Mouse (Mus musculus): ENCODE data around the gene Morc4. TPM values are rescaled to one million over a fixed set of nuclear protein-coding genes. Genes with fewer than 3 reads are reported as not detected.

The Morc4 gene
- total RNA-seq (2023) = 1 to 10 TPM in 1 of 2 experiments, under 1 TPM in 1; 0.82 to 1.1 TPM

GRCm38 (mm10) chrX:139870938-139871791 lies at the start of gene Morc4:
Gene Morc4 (minus strand): TSS chrX:139871677.

DNA sequence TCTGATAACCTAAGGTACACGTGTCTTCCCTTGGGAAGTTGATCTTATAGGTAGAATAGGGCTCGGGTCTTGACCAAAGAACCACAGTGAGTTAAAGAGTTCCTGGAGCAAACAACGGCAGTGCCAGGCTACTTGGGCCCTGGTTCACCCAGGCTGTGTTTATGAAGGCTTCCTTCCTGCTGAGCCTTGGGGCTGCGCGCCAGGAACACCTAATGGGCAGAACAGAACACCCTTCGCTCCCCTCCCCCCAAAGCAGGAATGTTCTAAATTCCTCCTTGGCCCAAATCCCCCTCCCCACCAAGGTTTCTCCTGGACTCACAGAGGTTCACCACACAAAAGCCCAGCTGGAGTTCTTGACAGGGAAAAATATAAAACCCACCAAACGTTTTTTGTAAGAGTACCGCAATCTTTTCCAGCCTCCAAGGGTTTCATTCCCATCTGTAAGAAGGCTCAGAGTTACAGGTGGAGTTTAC lies 71.0 kb downstream of the Morc4 start, which contains the start of gene Cldn2:
Gene Cldn2, plus strand, starts transcription at position 423 of the 473 bp plus-strand sequence.

DNA sequence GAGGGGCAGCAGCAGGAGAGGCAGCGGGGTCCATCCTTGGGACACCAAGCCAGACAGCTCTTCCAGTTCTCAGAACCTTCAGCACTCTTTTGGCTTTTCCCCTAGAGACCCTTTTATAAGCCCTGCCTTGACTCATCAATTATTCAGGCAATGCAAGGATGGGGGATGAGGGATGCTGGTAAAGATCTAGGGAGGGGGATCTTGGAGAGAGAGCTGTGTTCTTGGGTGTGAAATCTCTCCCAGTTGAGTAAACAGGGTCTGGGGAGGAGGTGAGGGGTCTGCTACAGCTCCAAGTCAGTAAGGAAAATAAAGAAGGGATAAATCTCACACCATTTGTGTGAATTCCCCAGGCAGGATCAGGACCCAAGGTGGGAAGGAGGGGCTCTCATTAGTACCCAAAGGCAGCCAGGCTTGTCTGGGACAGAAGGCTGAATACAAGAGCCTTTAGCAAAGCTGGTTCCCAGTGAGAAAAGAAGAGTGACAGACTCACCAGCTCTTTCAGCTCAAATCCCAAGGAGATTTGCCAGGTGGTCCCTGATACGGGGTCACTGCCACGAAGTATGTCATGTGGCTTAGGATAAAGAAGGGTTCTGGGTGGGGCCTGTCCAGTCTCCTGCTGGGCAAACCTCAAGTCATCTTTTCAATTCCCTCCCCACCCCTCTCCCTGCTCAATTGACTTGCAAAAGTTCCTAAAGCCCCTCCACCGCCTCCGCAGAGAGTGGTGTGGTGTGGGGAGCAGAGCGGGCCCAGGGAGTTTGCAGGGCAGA lies 89.0 kb downstream of the Morc4 start, which contains the start of gene Ripply1:
Gene Ripply1, minus strand, starts transcription at position 76 of the 767 bp plus-strand sequence.

Other genes with a start within 250 kb of the Morc4 start
- gene Tbc1d8b, start 186.7 kb downstream of the Morc4 start, total RNA-seq (2023) = 1 to 10 TPM; 3.5 to 4.6 TPM
- not detected for gene Gm15013, start 157.2 kb downstream of the Morc4 start, total RNA-seq (2023)
- not detected for gene Ripply1, start 89.3 kb downstream of the Morc4 start, total RNA-seq (2023)
- gene Cldn2, start 70.8 kb downstream of the Morc4 start, total RNA-seq (2023) = not detected
- gene Rbm41, start 126.9 kb upstream of the Morc4 start, total RNA-seq (2023) = 10 to 100 TPM in 1 of 2 experiments, 1 to 10 TPM in 1; 9.3 to 11.5 TPM
- gene Nup62cl, start 191.0 kb upstream of the Morc4 start, total RNA-seq (2023) = not detected
- not detected for gene Pih1h3b, start 191.2 kb upstream of the Morc4 start, total RNA-seq (2023)

Measured in neutrophil, adult 59 days (primary cell).